Mouse (Mus musculus) right cerebral cortex, adult 18-20 months (tissue): ENCODE results near the gene Tet2.

Experiments used
- DNase-seq: peaks from one replicate; pipeline ENCODE4 v3.0.0; 2022; ENCODE audit warnings: mixed read lengths

Tet2 gene

GRCm38 (mm10) chr3:133435141-133435773 lies 109.7 kb downstream of the Tet2 start:
- no peak for DNase-seq

- DNase-seq, result no peak
Observed at GRCm38 (mm10) chr3:133429394-133430173, 115.4 kb downstream of the Tet2 start.

GRCm38 (mm10) chr3:133428003-133428402 lies 116.9 kb downstream of the Tet2 start:
- no peak for DNase-seq

- no peak for DNase-seq
Observed at GRCm38 (mm10) chr3:133423073-133423472, 121.9 kb downstream of the Tet2 start.

GRCm38 (mm10) chr3:133414747-133415146 lies 130.2 kb downstream of the Tet2 start:
- DNase-seq, result no peak
